In the genomic region with DNA sequence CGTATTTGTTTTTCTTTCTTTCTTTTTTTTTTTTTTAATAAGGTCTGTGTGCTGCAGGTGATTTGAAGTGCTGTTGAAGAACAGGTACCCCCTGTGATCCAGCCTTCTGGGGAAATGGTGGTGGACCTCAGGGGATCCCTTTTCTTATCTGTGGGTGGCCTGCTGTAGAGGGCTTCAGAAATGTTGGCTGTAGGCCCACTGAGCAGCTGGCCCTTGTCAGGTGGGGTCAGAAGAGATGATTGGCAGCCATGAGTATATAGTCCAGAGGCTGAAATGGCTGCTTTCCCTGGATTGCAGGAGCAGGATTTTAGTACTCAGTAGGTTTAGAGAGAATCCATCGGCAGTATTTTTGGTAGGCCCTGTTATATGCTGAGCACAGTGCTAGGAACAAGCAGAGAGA, we compare ENCODE assay signal across 26 mouse cellular contexts. TPM values are rescaled to one million over a fixed set of nuclear protein-coding genes. Genes with fewer than 3 reads are reported as not detected.
DNase-seq lines count a peak whose midpoint lies in the region; ATAC-seq and TF ChIP-seq lines count a peak whose summit lies in the region.
"Had no signal": no experiment of that assay in that cellular context is flagged by ENCODE, and none has a peak within 500 bp of the region (broad histone marks: within the 10 kb centered on the region; RNA-seq: fewer than 3 reads in every experiment).

No protein-coding gene starts in this region.

- WGBS in midbrain, postnatal 0 days: 72% methylated on average over 2 of the region's 2 CpGs
- WGBS in midbrain, embryonic 11.5 days: 94% methylated on average over 2 of the region's 2 CpGs

- no peak overlapping the region for H3K4me2 ChIP-seq in midbrain, postnatal 0 days (ENCODE audit: low read depth, low read length, poor library complexity, severe bottlenecking)
- H3K4me2 ChIP-seq in midbrain, embryonic 11.5 days: no peak overlapping the region
- H3K4me2 ChIP-seq: embryonic facial prominence, embryonic 12.5 days had no signal

- no peaks in the 10 kb centered on the region for H3K27me3 ChIP-seq in midbrain, postnatal 0 days (ENCODE audit: insufficient read depth, low read length)
- H3K27me3 ChIP-seq in midbrain, embryonic 11.5 days (ENCODE audit: control insufficient read depth, insufficient read depth, low read length): no peaks in the 10 kb centered on the region
- H3K27me3 ChIP-seq: embryonic facial prominence, embryonic 12.5 days had no signal

- intact Hi-C loops in left cerebral cortex, postnatal 4 days (cut with DNase I): no loop called here
- intact Hi-C loops in left cerebral cortex, adult 2 months (cut with DNase I): no loop called here

- DNase-seq in cerebellum, postnatal 14 days: peak; percentile 25 to 43
- DNase-seq in cerebellum, postnatal 4 days (ENCODE audit: low spot score in 2 of 2): no peak
- peak; percentile 19 for DNase-seq in left cerebral cortex, postnatal 4 days
- DNase-seq in left cerebral cortex, adult 2 months (ENCODE audit: extremely low spot score in 1 of 2, low spot score in 2 of 2): no peak
- peak; percentile 8 for DNase-seq in midbrain, postnatal 0 days (ENCODE audit: low spot score)
- DNase-seq in midbrain, embryonic 11.5 days (ENCODE audit: low spot score, missing footprints): no peak
- DNase-seq in right cerebral cortex, adult 18-20 months: no peak
- DNase-seq: adrenal gland, adult 2 months; adrenal gland, postnatal 10 days; adrenal gland, postnatal 25 days; cerebellum, adult 11 months; cerebellum, adult 18-20 months; cerebellum, adult 8-10 months; cerebellum, adult 9-11 months; cerebellum, postnatal 36 days; forebrain, postnatal 0 days had no signal

- H3K9me3 ChIP-seq in midbrain, postnatal 0 days (ENCODE audit: low read length): no peaks in the 10 kb centered on the region
- no peaks in the 10 kb centered on the region for H3K9me3 ChIP-seq in midbrain, embryonic 11.5 days (ENCODE audit: control insufficient read depth, low read length)
- H3K9me3 ChIP-seq: embryonic facial prominence, embryonic 10.5 days; embryonic facial prominence, embryonic 12.5 days had no signal

- H3K27ac ChIP-seq in left cerebral cortex, adult 2 months: no peak overlapping the region
- H3K27ac ChIP-seq in midbrain, postnatal 0 days (ENCODE audit: low read depth, low read length): no peak overlapping the region
- H3K27ac ChIP-seq in midbrain, embryonic 11.5 days (ENCODE audit: low read depth, low read length): no peak overlapping the region
- H3K27ac ChIP-seq: embryonic facial prominence, embryonic 10.5 days; embryonic facial prominence, embryonic 12.5 days had no signal

- H3K36me3 ChIP-seq in midbrain, postnatal 0 days (ENCODE audit: insufficient read depth, low read length): no peaks in the 10 kb centered on the region
- no peaks in the 10 kb centered on the region for H3K36me3 ChIP-seq in midbrain, embryonic 11.5 days (ENCODE audit: control insufficient read depth, insufficient read depth, low read length)
- H3K36me3 ChIP-seq: embryonic facial prominence, embryonic 10.5 days; embryonic facial prominence, embryonic 12.5 days had no signal

- TF ChIP-seq CTCF in left cerebral cortex, adult 2 months (IDR thresholded peaks at IDR 0.05): no peak
- no peak for TF ChIP-seq CTCF in midbrain, postnatal 0 days (IDR thresholded peaks at IDR 0.05)

- no peak overlapping the region for H3K4me3 ChIP-seq in left cerebral cortex, adult 2 months
- H3K4me3 ChIP-seq in midbrain, postnatal 0 days (ENCODE audit: low read depth, low read length): no peak overlapping the region
- no peak overlapping the region for H3K4me3 ChIP-seq in midbrain, embryonic 11.5 days (ENCODE audit: low read depth, low read length)
- H3K4me3 ChIP-seq: embryonic facial prominence, embryonic 10.5 days; embryonic facial prominence, embryonic 12.5 days had no signal

- ATAC-seq in midbrain, postnatal 0 days (ENCODE audit: low FRiP score): no peak
- ATAC-seq in midbrain, embryonic 11.5 days (ENCODE audit: low FRiP score): no peak
- ATAC-seq: forebrain, embryonic 14.5 days; forebrain, postnatal 0 days had no signal

- H3K4me1 ChIP-seq in midbrain, postnatal 0 days (ENCODE audit: insufficient read depth, low read length): no peaks in the 10 kb centered on the region
- H3K4me1 ChIP-seq in midbrain, embryonic 11.5 days (ENCODE audit: control insufficient read depth, insufficient read depth, low read length): no peaks in the 10 kb centered on the region
- H3K4me1 ChIP-seq: embryonic facial prominence, embryonic 10.5 days; embryonic facial prominence, embryonic 12.5 days had no signal

- no peak overlapping the region for H3K9ac ChIP-seq in midbrain, postnatal 0 days (replicated peaks; ENCODE audit: low read length, poor library complexity, severe bottlenecking)
- no peak overlapping the region for H3K9ac ChIP-seq in midbrain, embryonic 11.5 days (ENCODE audit: low read length)
- H3K9ac ChIP-seq: embryonic facial prominence, embryonic 12.5 days; forebrain, postnatal 0 days had no signal

RNA-seq across cellular contexts. Expression of a gene that starts 41.4 kb away (rescaled TPM):
- not detected for total RNA-seq in left cerebral cortex, postnatal 4 days (2021)
- total RNA-seq in left cerebral cortex, adult 2 months (2021): not detected
- total RNA-seq in midbrain, postnatal 0 days (2014; rRNA removed): not detected in 2 replicates
- not detected in 2 replicates for polyA plus RNA-seq in midbrain, postnatal 0 days (2015; fragmentation: Nextera tagmentation; extraction: Ambion mirVana)
- not detected in 2 replicates for polyA plus RNA-seq in midbrain, embryonic 11.5 days (2014; fragmentation: Nextera tagmentation; extraction: Ambion mirVana)
- total RNA-seq: adrenal gland, adult 2 months; adrenal gland, postnatal 10 days; adrenal gland, postnatal 25 days; adrenal gland, postnatal 4 days; ES-E14; forebrain, postnatal 0 days; MEL had no signal
- polyA plus RNA-seq: adrenal gland, adult 2 months; C2C12; cortical plate, adult 2 months; embryonic facial prominence, embryonic 10.5 days; embryonic facial prominence, embryonic 12.5 days; embryonic facial prominence, embryonic 14.5 days; forebrain, embryonic 11.5 days; forebrain, embryonic 14.5 days; forebrain, postnatal 0 days had no signal

Comparison
In these comparisons a context has a peak if more than half of its experiments do, and no peak if none do; other contexts are left out.
1. DNase-seq: peak in cerebellum, postnatal 14 days (2 of 2), left cerebral cortex, postnatal 4 days (single experiment) and midbrain, postnatal 0 days (single experiment); none in cerebellum, postnatal 4 days (0 of 2), left cerebral cortex, adult 2 months (0 of 2), midbrain, embryonic 11.5 days (single experiment) and right cerebral cortex, adult 18-20 months (single experiment).